Mouse (Mus musculus): ENCODE results near the gene Odam.

Gene Odam

DNA sequence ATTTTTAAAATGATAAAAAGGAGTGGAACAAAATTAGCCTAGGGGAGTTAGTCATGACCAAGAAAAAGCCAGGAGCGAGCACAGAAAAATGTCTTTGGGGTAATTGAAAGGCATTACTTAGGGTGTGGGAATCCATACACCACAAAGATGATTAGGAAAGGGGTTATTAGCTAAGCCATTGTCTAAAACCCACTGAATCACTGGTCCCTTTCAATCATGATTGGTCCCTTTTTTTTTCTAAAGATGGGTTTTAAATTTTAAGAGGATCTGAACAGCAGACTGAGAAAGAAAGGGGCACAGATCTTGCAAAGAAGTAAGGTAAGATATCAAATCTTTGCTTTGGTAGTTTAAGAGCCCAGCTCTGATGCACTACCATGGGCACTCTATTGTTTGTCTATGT, at the start of gene Odam:
Gene Odam, plus strand, starts transcription at position 301 of the 400 bp plus-strand sequence.
- no peak for DNase-seq (ENCODE audit: low spot score)

DNA sequence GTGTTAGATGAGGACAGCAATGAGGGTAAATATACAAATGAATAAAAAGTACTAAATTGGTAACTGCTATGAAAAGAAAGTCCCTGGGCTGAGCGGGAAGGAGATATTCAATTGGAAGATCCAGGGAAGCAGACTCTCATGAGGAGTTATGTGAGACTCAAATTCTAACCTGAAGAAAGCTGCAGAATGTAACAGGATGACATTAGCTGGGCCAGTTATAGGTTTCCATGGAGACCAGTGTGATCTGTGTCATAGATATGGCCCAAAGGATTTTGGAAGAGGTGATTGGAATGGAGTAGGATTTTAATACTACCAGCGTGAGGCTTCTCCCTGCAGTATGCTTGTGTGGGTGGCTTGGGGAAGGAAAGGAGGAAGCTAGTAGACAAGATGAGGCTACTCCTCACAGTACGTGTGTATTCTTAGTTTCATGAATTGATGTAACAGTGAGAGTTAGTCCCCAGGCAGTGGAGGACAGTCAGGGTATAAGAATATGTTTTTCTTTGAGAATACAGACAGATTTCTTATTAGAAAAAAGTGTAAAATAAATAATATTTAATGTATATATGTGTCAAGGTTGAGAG, 29.6 kb upstream of the Odam start:
- DNase-seq (ENCODE audit: low spot score), result no peak

DNA sequence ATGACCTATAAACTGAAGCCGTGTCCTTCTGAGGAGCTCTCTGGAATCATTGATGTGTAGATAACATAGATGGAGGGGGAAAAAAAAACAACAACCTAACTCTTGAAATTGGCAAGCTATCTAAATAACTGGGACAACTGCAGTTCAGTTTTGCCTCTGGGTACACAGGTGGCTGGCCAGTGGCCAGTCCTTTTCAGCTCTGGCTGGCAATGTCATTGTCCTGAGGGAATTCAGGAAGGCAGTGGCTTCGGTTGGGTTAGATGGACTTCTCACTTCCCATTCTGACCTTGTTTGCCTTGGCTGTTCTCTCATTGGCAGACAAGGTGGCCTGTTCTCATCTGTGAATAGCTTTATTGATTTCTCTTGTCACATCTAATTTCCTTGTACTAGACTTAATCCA, 14.7 kb upstream of the Odam start:
- DNase-seq (ENCODE audit: low spot score), result no peak

DNA sequence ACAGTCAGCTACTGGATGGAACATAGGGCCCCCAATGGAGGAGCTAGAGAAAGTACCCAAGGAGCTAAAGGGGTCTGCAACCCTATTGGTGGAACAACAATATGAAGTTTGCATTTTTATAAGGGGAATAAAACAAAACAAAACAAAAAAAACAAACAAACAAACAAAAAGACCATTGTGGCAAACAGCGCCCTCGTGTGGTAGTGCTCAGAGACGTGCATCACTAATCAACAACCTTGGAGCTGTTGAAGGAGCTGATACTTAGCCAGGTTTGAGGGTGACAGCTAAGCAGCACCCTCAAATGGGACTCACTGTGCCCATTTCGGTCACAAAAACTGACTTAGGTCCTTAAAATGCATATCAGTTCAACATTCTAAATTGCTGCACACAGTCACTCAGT, 13.4 kb upstream of the Odam start:
- no peak for DNase-seq (ENCODE audit: low spot score)

DNA sequence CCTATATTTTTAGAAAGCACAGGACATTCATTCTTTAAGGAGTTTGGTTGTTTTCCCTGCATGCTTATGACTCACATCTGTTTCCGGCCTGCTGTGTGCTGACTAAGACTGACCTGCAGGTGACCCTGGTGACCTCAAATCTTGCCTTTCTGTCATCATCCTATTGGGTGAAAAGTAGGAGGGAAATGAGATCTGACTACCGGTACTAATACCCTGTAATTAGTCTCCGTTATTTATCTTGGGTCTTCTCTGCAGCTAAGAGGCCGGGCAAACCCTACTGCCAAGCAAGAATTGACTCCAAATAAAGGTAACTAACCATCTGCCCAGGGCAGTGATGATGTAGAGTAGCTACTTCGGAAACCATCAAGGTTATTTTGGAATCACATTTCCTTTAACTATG, 40.5 kb downstream of the Odam start, which contains the start of gene Csn3:
Gene Csn3, plus strand, starts transcription at position 208 of the 400 bp plus-strand sequence.
- no peak for DNase-seq (ENCODE audit: low spot score)

DNA sequence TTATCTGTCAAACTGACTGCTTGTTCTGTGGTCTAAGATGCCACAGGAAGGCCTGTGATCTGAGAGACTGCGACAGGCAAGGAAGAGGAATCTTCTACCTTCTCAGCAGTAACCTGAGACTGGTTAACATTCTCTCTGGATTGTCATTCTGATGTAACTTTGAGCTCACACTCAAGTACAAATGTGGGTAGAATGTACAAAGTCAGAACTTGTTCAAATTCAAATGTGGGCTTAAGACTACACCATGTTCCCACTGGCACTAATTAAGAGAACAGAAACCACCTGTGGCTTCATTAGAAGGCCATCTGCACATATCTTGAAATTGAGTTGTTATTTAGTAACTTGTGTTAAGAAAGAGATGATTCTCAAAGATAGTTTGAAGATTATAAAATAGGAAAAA, 46.8 kb downstream of the Odam start:
- DNase-seq (ENCODE audit: low spot score), result no peak

DNA sequence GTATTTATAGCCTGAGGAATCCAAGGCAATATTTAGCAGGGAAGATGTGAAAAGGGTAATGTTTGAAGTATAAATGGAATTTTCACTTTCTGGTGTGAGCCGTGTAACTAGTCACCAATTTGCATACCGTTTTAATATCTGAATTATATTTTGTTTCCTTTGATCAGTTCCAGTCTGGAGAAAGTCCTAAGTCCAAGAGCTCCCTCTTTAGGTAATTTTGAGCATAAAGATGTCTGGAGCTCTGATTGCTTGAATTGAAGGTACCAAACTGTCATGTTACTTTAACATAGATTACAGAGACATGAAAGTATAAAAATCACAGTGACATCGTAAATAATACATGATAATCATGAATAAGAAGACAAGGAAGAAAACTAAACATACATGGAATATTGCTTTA, 55.9 kb downstream of the Odam start:
- no peak for DNase-seq (ENCODE audit: low spot score)

DNA sequence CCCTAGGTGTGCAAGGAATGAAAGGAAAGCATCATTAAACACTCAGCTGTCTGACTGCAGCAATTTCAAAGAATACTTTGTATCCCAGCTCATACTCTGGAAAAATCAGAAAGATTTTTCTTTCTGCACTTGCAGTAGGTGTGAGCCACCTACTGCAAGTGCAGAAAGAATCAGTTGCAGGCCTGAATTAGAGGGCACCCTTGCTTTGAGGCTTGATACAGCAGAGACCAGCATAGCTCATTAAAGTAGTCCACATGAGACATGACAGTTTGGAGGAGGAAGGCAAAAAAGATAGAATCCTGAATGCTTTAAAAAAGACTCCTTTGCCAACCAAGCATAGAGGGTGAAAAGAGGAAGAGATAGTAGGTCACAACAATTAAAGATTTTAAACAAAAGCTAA, 57.7 kb downstream of the Odam start:
- no peak for DNase-seq (ENCODE audit: low spot score)
